Mouse (Mus musculus): ENCODE results near the gene Golgb1.

GRCm38 (mm10) chr16:36946459-36947159 is 71.7 kb downstream of the Golgb1 start:
- no peak for TF ChIP-seq CTCF (IDR thresholded peaks at IDR 0.05; ENCODE audit: low read depth, low read length)
- no peak for TF ChIP-seq GATA1 (IDR thresholded peaks at IDR 0.05; ENCODE audit: borderline replicate concordance, low read length)
- TF ChIP-seq POLR2AphosphoS5 (IDR thresholded peaks at IDR 0.05; ENCODE audit: insufficient replicate concordance, low read depth, low read length): no peak
- TF ChIP-seq TAL1 (conservative IDR thresholded peaks at IDR 0.05; ENCODE audit: low read depth, low read length): no peak
- no peak for TF ChIP-seq GATA2 (IDR thresholded peaks at IDR 0.05; ENCODE audit: borderline replicate concordance, low read depth, low read length)
